Mouse (Mus musculus) subcutaneous adipose tissue, adult 2 months (tissue): Measurements from ENCODE around the gene Ccdc87. TPM values are rescaled to one million over a fixed set of nuclear protein-coding genes. Genes with fewer than 3 reads are reported as not detected.

Experiments
- polyA plus RNA-seq: library from polyadenylated mRNA; depleted of rRNA; stranded (reverse); fragments of >200 nt; gene quantifications from 2 replicates; pipeline ENCODE4 v1.2.3, GENCODE M21; 2012; ENCODE audit warnings: low replicate concordance; rRNA removed

The Ccdc87 gene
- polyA plus RNA-seq: 0.13 and 0.16 TPM in 2 replicates

GRCm38 (mm10) chr19:4839149-4839548 lies at the start of gene Ccdc87, which contains the start of gene Ccs:
Gene Ccdc87, plus strand, starts transcription at chr19:4839366.
Gene Ccs, minus strand, starts transcription at chr19:4839332.

DNA sequence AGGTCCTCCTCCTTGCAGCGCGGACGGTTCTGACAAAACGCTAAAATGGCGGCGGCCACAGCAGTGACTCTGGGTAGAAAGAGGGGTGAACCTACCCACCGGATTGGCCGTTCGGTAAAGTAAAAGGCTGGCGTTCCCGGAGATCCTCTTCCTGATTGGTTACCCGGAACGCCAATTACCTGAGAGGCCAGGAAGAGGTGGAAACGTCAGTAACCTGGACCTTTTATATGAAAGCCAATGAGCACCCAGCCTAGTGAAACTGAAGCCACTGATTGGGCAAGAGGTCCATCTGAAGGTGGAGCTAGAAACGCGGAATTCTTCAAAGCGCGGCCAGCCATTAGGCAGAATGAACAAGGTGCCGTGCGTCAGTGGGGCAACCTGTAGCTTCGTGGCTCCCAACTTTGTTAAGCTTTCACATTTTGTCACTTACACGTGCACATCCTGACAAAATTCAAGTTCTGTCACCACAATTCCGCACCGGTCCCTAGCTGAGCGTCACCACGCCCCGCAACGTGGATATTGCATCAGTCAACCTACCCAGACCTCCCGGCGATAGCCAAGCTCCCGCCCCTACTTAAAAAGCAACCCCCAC lies 45.2 kb upstream of the Ccdc87 start, which contains the start of gene Rbm4:
Gene Rbm4, minus strand, starts transcription at position 71 of the 592 bp plus-strand sequence.

DNA sequence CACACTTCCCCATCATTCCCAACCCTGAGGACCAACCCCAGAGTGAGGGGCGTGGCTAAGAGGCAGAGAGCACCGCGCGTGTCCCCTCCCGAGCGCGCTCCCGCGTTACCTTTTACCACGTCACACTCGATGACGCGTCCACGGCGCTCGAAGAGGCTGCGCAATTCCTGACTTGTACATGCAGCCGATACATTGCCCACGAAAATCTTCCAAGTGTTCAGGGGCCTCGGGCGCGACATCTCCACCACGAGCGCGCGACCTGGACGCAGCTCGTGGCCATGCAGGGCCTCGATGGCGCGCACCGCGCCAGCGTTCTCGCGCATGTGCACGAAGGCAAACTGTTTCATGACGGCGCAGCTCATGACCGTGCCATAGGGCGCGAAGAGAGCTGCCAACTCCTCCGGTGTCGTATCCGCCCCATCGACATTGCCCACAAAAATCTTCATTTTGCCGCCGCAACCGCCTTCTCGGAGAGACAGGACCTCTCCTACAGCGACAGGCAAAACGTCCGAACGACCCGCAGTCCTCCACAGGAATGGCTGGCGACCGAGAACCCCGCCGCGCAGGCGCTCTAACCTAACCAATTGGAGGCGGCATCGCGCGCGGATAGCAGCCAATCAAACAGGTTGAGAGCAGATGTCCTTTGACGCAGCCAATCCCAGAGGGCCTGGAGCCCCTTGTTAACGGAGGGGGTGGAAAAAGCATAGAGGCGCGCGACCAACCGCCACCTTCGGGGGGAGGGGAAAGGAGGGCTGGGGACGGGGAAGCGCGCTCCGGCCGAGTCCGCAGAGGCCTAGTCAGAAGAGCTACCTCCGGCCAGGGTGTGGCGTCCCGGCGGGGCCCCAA lies 27.9 kb upstream of the Ccdc87 start, which contains the start of the genes Gm21992 and Rbm14:
Gene Gm21992, minus strand, starts transcription at position 550 of the 846 bp plus-strand sequence.
Gene Rbm14, minus strand, starts transcription at position 572 of the 846 bp plus-strand sequence.

GRCm38 (mm10) chr19:4854552-4855469 lies 15.6 kb downstream of the Ccdc87 start, which contains the start of gene Ctsf:
Gene Ctsf, plus strand, starts transcription at chr19:4855130.

DNA sequence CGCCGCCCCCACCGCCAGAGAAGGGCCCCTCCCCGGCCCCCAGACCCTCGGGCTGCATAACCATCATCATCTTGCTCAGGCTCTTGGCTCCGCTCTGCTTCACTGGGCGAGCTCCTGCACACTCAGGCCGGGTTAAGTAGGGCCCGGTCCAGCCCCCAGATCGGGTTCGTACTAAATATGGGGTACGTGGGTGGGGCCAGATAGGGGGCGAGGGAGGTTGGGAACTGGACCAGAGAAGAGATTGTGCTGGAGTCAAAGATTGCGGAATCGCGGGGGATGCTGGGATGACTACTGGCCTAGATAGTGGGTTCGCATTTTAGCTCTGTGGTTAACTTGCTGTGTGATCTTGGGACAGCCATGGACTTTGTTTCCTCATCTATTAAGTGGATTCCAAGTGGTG lies 38.6 kb downstream of the Ccdc87 start, which contains the start of gene Actn3:
Gene Actn3, minus strand, starts transcription at position 125 of the 400 bp plus-strand sequence.

GRCm38 (mm10) chr19:4878405-4879323 lies 39.5 kb downstream of the Ccdc87 start, which contains the start of gene Zdhhc24:
Gene Zdhhc24, plus strand, starts transcription at chr19:4878668.

Other genes with a start within 250 kb of the Ccdc87 start
- gene Lrfn4, start 223.7 kb upstream of the Ccdc87 start, polyA plus RNA-seq: 3.6 and 42.6 TPM in 2 replicates
- 54.7 and 99.8 TPM in 2 replicates for gene Rce1, start 213.7 kb upstream of the Ccdc87 start, polyA plus RNA-seq
- gene Gm960, start 140.7 kb upstream of the Ccdc87 start, polyA plus RNA-seq: 0.30 and 1.2 TPM in 2 replicates
- 0.06 and 2.2 TPM in 2 replicates for gene Sptbn2, start 128.2 kb upstream of the Ccdc87 start, polyA plus RNA-seq
- gene Rbm4b, start 82.9 kb upstream of the Ccdc87 start, polyA plus RNA-seq: 6.8 and 14.3 TPM in 2 replicates
- gene Rbm4, start 45.5 kb upstream of the Ccdc87 start, polyA plus RNA-seq: 29.6 and 56.3 TPM in 2 replicates
- 11.3 and 18.0 TPM in 2 replicates for gene Gm21992, start 27.8 kb upstream of the Ccdc87 start, polyA plus RNA-seq
- 27.1 and 47.6 TPM in 2 replicates for gene Rbm14, start 27.7 kb upstream of the Ccdc87 start, polyA plus RNA-seq
- gene Ccs, start within 50 bp of the Ccdc87 start, polyA plus RNA-seq: 46.5 and 55.3 TPM in 2 replicates
- gene Ctsf, start 15.8 kb downstream of the Ccdc87 start, polyA plus RNA-seq: 105 and 179 TPM in 2 replicates
- gene Actn3, start 38.5 kb downstream of the Ccdc87 start, polyA plus RNA-seq: 1.5 and 1.6 TPM in 2 replicates
- 28.3 and 28.8 TPM in 2 replicates for gene Zdhhc24, start 39.3 kb downstream of the Ccdc87 start, polyA plus RNA-seq
- 4.1 and 7.4 TPM in 2 replicates for gene Bbs1, start 67.3 kb downstream of the Ccdc87 start, polyA plus RNA-seq
- gene Dpp3, start 88.9 kb downstream of the Ccdc87 start, polyA plus RNA-seq: 75.1 and 132 TPM in 2 replicates
- 5.9 and 11.0 TPM in 2 replicates for gene Peli3, start 103.8 kb downstream of the Ccdc87 start, polyA plus RNA-seq
- 32.2 and 40.6 TPM in 2 replicates for gene Mrpl11, start 122.8 kb downstream of the Ccdc87 start, polyA plus RNA-seq
- gene Npas4, start 150.9 kb downstream of the Ccdc87 start, polyA plus RNA-seq: 1.3 and 12.3 TPM in 2 replicates
- 6.3 and 23.7 TPM in 2 replicates for gene Slc29a2, start 184.5 kb downstream of the Ccdc87 start, polyA plus RNA-seq
- 47.3 and 48.9 TPM in 2 replicates for gene B4gat1, start 199.5 kb downstream of the Ccdc87 start, polyA plus RNA-seq
- 0.40 and 0.49 TPM in 2 replicates for gene AC124502.3, start 199.5 kb downstream of the Ccdc87 start, polyA plus RNA-seq
- 30.7 and 31.8 TPM in 2 replicates for gene Brms1, start 202.0 kb downstream of the Ccdc87 start, polyA plus RNA-seq
- 7.9 and 14.8 TPM in 2 replicates for gene Rin1, start 211.1 kb downstream of the Ccdc87 start, polyA plus RNA-seq
- 89.6 and 139 TPM in 2 replicates for gene Cd248, start 228.7 kb downstream of the Ccdc87 start, polyA plus RNA-seq
- 2.0 and 9.4 TPM in 2 replicates for gene Tmem151a, start 246.2 kb downstream of the Ccdc87 start, polyA plus RNA-seq
- 187 and 209 TPM in 2 replicates for gene Yif1a, start 249.2 kb downstream of the Ccdc87 start, polyA plus RNA-seq